Mouse (Mus musculus) liver, adult 2 months (tissue): ENCODE measurements around the gene Pls1. TPM values are rescaled to one million over a fixed set of nuclear protein-coding genes. Genes with fewer than 3 reads are reported as not detected.
A peak's percentile ranks its signal among the peaks of the same experiment; 100 is the strongest.

ENCODE experiments used
- DNase-seq: peaks from one replicate; pipeline ENCODE4 v3.0.0-alpha.2; 2011; ENCODE audit warnings: low read depth, low spot score; ENCODE audit errors: extremely low read depth
- H3K27ac ChIP-seq: fragments of 200-500 bp; replicated peaks from 2 replicates; pipeline ENCODE4 v1.5.1; 2012; ENCODE audit warnings: low read depth, mild to moderate bottlenecking, control low read depth, inconsistent platforms, low read length; ENCODE audit not compliant: insufficient read depth
- H3K27me3 ChIP-seq: fragments of 200-500 bp; 2 replicates; pipeline ENCODE4 v1.6.1; 2012; ENCODE audit warnings: mild to moderate bottlenecking, moderate library complexity, low read length, inconsistent platforms; ENCODE audit not compliant: control insufficient read depth, insufficient read depth
- H3K36me3 ChIP-seq: fragments of 200-500 bp; 2 replicates; pipeline ENCODE4 v1.6.1; 2012; ENCODE audit warnings: low read length, inconsistent platforms; ENCODE audit not compliant: control insufficient read depth, insufficient read depth
- H3K4me1 ChIP-seq: fragments of 200-500 bp; 2 replicates; pipeline ENCODE4 v1.6.1; 2011; ENCODE audit warnings: low read length; ENCODE audit not compliant: control insufficient read depth, insufficient read depth
- H3K4me3 ChIP-seq: fragments of 200-500 bp; 2 replicates; pipeline ENCODE4 v1.5.1; 2011; ENCODE audit warnings: low read depth, mild to moderate bottlenecking, control low read depth, low read length, moderate library complexity; ENCODE audit not compliant: insufficient read depth
- H3K79me2 ChIP-seq: fragments of 200-500 bp; 2 replicates; pipeline ENCODE4 v1.6.1; 2012; ENCODE audit warnings: inconsistent platforms, mild to moderate bottlenecking, low read length, moderate library complexity; ENCODE audit not compliant: control insufficient read depth, insufficient read depth
- H3K9ac ChIP-seq: fragments of 200-500 bp; 2 replicates; pipeline ENCODE4 v1.6.1; 2012; ENCODE audit warnings: low read depth, mild to moderate bottlenecking, control low read depth, inconsistent platforms, low read length
- CTCF ChIP-seq: fragments of 200-500 bp; IDR thresholded peaks from 2 replicates; pipeline ENCODE4 v1.5.1; 2011; ENCODE audit warnings: low read depth, low read length, control low read depth
- POLR2A ChIP-seq: fragments of 200-500 bp; IDR thresholded peaks from 2 replicates; pipeline ENCODE4 v1.6.1; 2011; ENCODE audit warnings: low read length, control low read depth; ENCODE audit not compliant: insufficient read depth; ENCODE audit errors: extremely low read depth
- WGBS: fragments of 180-500 bp; shearing (Covaris S2); methylation state at CpG from one replicate; pipeline ENCODE4 v1.1.7; 2018; 5-methylcytosine and 5-hydroxymethylcytosine counted together
- polyA plus RNA-seq: library from polyadenylated mRNA; depleted of rRNA; stranded (reverse); fragments of >200 nt; gene quantifications from 2 replicates; pipeline ENCODE4 v1.2.3, GENCODE M21; 2012
- total RNA-seq: library from RNA; depleted of rRNA; stranded (reverse); fragments of >200 nt; gene quantifications from 2 replicates; pipeline ENCODE4 v1.2.3, GENCODE M21; 2014

Pls1 gene
- total and polyA plus RNA-seq, 2 experiments = 0.44 to 2.2 TPM

DNA sequence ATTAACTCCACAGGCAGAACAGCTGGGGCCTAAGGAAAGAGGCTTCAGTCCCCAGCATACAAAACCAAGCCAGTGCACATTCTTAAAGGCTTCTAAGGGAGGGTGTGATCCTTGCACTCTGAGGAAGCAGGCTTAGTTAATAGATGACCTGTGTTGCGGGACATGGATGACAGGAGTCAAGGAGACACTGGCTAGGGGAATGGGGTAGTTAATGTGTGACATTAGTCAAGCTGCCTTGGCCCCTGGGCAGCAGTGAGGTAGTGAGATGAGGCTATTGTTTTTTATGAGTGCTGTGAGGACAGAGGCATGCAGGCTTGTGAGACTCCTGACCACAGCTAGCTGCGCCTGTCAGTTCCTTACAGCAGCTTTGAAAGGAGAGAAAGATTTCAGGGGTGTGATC lies 9.8 kb upstream of the Pls1 start:
- Histone ChIP-seq H3K36me3 (no peaks in the 10 kb centered on the region), H3K27ac (no peak overlapping the region), H3K4me3 (no peak overlapping the region), H3K4me1 (peaks cover 8% of the 10 kb centered on the region), H3K79me2 (no peaks in the 10 kb centered on the region), H3K9ac (no peak overlapping the region), H3K27me3 (no peaks in the 10 kb centered on the region)
- TF ChIP-seq POLR2A (no peak), CTCF (no peak)
- DNase-seq = peak; percentile 47
- WGBS = 53% methylated on average over 2 of the region's 2 CpGs

DNA sequence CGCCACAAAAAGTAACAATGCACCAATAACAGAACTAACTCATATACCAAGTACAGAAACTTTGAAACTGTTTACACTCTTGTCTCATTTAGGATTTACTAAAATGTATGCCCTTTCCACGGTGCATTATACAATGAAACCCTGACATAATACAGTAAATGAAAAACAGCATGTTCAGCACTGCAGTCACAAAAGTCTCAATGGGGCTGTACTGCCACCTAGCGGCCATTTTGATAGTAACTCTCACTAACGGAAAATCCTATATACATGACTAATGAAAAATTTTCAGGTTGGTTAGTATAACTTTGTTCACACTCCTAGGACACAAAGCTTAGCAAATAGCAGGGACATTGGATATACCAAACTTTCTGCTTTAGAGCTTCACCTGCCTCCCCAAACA lies 7.8 kb upstream of the Pls1 start:
- WGBS = 27% methylated on average over 4 of the region's 4 CpGs

DNA sequence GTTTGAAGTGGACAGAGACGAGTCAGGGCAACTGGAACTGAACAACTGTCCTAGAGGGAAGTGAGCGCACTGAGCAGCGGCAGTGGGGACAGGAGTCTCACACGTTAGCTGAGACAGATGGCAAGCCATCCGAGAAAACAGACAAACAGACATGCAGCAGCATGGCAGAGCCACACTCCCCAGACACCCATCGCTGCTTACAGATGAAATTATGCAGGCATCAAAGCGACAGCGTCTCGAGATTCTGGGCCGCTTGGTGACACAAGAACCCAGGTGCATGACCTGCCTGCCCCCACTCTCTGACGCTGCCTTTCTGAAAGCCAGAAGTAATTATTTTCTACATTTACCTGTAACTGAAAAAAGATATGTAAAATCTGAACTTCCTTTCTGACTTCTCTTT lies 6.6 kb upstream of the Pls1 start:
- no peaks in the 10 kb centered on the region for H3K79me2 ChIP-seq
- no peaks in the 10 kb centered on the region for H3K36me3 ChIP-seq
- H3K27me3 ChIP-seq = no peaks in the 10 kb centered on the region
- H3K9ac ChIP-seq = no peak overlapping the region
- H3K4me1 ChIP-seq = peaks cover 7% of the 10 kb centered on the region
- DNase-seq = no peak
- H3K27ac ChIP-seq = no peak overlapping the region
- 83% methylated on average over 11 of the region's 11 CpGs for WGBS
- no peak for TF ChIP-seq POLR2A
- TF ChIP-seq CTCF = no peak
- no peak overlapping the region for H3K4me3 ChIP-seq

More for the DNA sequence above, 7.8 kb upstream of the Pls1 start:
- Histone ChIP-seq H3K4me1 (peaks cover 8% of the 10 kb centered on the region), H3K79me2 (no peaks in the 10 kb centered on the region), H3K4me3 (no peak overlapping the region), H3K27ac (no peak overlapping the region), H3K27me3 (no peaks in the 10 kb centered on the region), H3K9ac (no peak overlapping the region), H3K36me3 (no peaks in the 10 kb centered on the region)
- TF ChIP-seq POLR2A = no peak
- TF ChIP-seq CTCF = peak; percentile 35
- DNase-seq = peak; percentile 54

DNA sequence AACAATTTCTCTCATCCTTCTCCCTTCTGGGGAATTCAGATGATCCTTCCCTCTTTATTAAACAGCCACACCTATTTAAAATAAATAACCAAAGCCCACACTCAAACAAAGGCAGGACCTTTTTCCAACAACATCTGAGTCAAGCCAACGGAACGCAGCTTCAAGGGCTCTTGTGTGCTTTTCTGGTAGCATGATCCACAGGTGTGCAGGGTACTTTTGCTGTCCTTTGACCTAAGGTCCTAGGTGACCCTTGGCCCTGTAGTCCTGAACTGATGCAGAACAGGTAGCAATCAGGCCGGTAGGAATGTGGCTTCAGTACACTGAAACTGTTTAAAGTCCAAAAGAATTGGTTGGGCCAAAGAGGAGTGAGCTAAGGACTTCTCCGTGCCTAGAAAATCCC lies 600 bp upstream of the Pls1 start:
- DNase-seq = peak; percentile 70
- no peaks in the 10 kb centered on the region for H3K27me3 ChIP-seq
- peaks cover 8% of the 10 kb centered on the region for H3K4me1 ChIP-seq
- no peaks in the 10 kb centered on the region for H3K36me3 ChIP-seq
- 25% methylated on average over 4 of the region's 4 CpGs for WGBS
- no peak overlapping the region for H3K4me3 ChIP-seq
- no peaks in the 10 kb centered on the region for H3K79me2 ChIP-seq
- no peak overlapping the region for H3K9ac ChIP-seq
- H3K27ac ChIP-seq = no peak overlapping the region
- TF ChIP-seq CTCF = no peak
- no peak for TF ChIP-seq POLR2A

- Histone ChIP-seq H3K27ac (no peak overlapping the region), H3K79me2 (no peaks in the 10 kb centered on the region), H3K9ac (no peak overlapping the region), H3K4me1 (no peaks in the 10 kb centered on the region), H3K4me3 (no peak overlapping the region), H3K27me3 (no peaks in the 10 kb centered on the region), H3K36me3 (no peaks in the 10 kb centered on the region)
- no peak for DNase-seq
- 81% methylated on average over 3 of the region's 3 CpGs for WGBS
- no peak for TF ChIP-seq CTCF
- TF ChIP-seq POLR2A = no peak
Observed at GRCm38 (mm10) chr9:95839424-95839823, 5.7 kb downstream of the Pls1 start.

GRCm38 (mm10) chr9:95835741-95836140 lies 9.4 kb downstream of the Pls1 start:
- H3K36me3 ChIP-seq = no peaks in the 10 kb centered on the region
- 94% methylated on average over 10 of the region's 10 CpGs for WGBS
- no peaks in the 10 kb centered on the region for H3K27me3 ChIP-seq
- TF ChIP-seq POLR2A (no peak), CTCF (no peak)
- DNase-seq = no peak
- no peaks in the 10 kb centered on the region for H3K4me1 ChIP-seq
- no peak overlapping the region for H3K27ac ChIP-seq
- H3K9ac ChIP-seq = no peak overlapping the region
- no peaks in the 10 kb centered on the region for H3K79me2 ChIP-seq
- no peak overlapping the region for H3K4me3 ChIP-seq
